Mouse (Mus musculus) heart, adult 2 months (tissue): ENCODE data around the gene Crisp2.

Experiments
- CTCF ChIP-seq: fragments of 200-600 bp; IDR thresholded peaks from 2 replicates; pipeline ENCODE4 v1.8.1; 2022; ENCODE audit warnings: antibody characterized with exemption, mild to moderate bottlenecking, moderate library complexity
- EP300 ChIP-seq: fragments of 200-500 bp; IDR thresholded peaks from 2 replicates; pipeline ENCODE4 v1.6.1; 2011; ENCODE audit warnings: low read depth, low read length, control low read depth; ENCODE audit not compliant: insufficient read depth
- POLR2A ChIP-seq: fragments of 200-500 bp; IDR thresholded peaks from 2 replicates; pipeline ENCODE4 v1.6.1; 2011; ENCODE audit warnings: mild to moderate bottlenecking, low read depth, low read length, control low read depth; ENCODE audit not compliant: insufficient read depth

DNA sequence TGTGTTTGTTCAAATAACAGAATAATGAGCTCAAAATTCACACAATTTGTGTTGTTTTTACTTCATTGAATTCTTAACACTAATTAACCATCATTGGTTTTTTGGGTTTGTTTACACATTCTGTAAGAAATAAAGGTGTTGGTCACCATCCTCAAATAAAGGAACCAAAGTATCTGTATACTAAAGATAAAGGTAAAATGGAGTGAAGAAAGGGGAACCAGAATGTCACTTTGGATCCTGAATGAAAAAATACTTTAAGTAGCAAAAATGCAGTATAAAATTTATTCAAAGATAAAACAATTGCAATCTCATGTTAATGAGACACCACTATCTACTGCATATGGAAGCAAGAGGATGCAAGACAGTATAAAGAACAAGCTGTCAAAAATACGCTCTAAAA is 4.8 kb upstream of the Crisp2 start:
- no peak for TF ChIP-seq CTCF
- no peak for TF ChIP-seq EP300
- no peak for TF ChIP-seq POLR2A
